Mouse (Mus musculus) heart, embryonic 11.5 days (tissue): ENCODE data around the gene Ubl7. TPM values are rescaled to one million over a fixed set of nuclear protein-coding genes. Genes with fewer than 3 reads are reported as not detected.

Source experiments
- ATAC-seq: fragments of 200-750 bp; cut with Nextera tagmentation; replicated peaks from 2 replicates; pipeline ENCODE4 v1.8.0; 2017; ENCODE audit warnings: moderate library complexity; ENCODE audit not compliant: insufficient number of reproducible peaks, low FRiP score, low TSS enrichment
- H3K27ac ChIP-seq: fragments of 300-500 bp; sonication (generic); 2 replicates; pipeline ENCODE4 v1.5.1; 2014; ENCODE audit warnings: mild to moderate bottlenecking, low read depth, low read length
- H3K27me3 ChIP-seq: fragments of 300-500 bp; sonication (generic); 2 replicates; pipeline ENCODE4 v1.6.1; 2014; ENCODE audit warnings: mild to moderate bottlenecking, low read length, mixed read lengths; ENCODE audit not compliant: control insufficient read depth, insufficient read depth
- H3K36me3 ChIP-seq: fragments of 300-500 bp; sonication (generic); 2 replicates; pipeline ENCODE4 v1.6.1; 2014; ENCODE audit warnings: mild to moderate bottlenecking, low read length, moderate library complexity, mixed read lengths; ENCODE audit not compliant: control insufficient read depth, insufficient read depth
- H3K4me1 ChIP-seq: fragments of 300-500 bp; sonication (generic); 2 replicates; pipeline ENCODE4 v1.6.1; 2014; ENCODE audit warnings: low read length; ENCODE audit not compliant: control insufficient read depth, insufficient read depth
- H3K4me2 ChIP-seq: fragments of 300-500 bp; sonication (generic); 2 replicates; pipeline ENCODE4 v1.6.1; 2014; ENCODE audit warnings: mild to moderate bottlenecking, moderate library complexity
- H3K4me3 ChIP-seq: fragments of 300-500 bp; sonication (generic); 2 replicates; pipeline ENCODE4 v1.5.1; 2014; ENCODE audit warnings: low read depth, low read length
- H3K9ac ChIP-seq: fragments of 300-500 bp; sonication (generic); 2 replicates; pipeline ENCODE4 v1.6.1; 2014; ENCODE audit warnings: mild to moderate bottlenecking, low read depth, low read length, moderate library complexity
- H3K9me3 ChIP-seq: fragments of 300-500 bp; sonication (generic); replicated peaks from 2 replicates; pipeline ENCODE4 v1.6.1; 2016; ENCODE audit warnings: low read length; ENCODE audit not compliant: control insufficient read depth
- WGBS: fragments of 180-500 bp; shearing (Covaris S2); extraction: QIAGEN DNeasy Blood & Tissue Kit; methylation state at CpG from one replicate; pipeline ENCODE4 v1.1.7; 2014; ENCODE audit not compliant: insufficient replicate concordance; 5-methylcytosine and 5-hydroxymethylcytosine counted together
- polyA plus RNA-seq: library from polyadenylated mRNA; unstranded; fragments of >200 nt; fragmentation: Nextera tagmentation; extraction: Ambion mirVana; gene quantifications from 2 replicates; pipeline ENCODE4 v1.2.1, GENCODE M21; 2014

Gene Ubl7
- polyA plus RNA-seq, 1 experiment from 2014 or later, result 106 TPM

GRCm38 (mm10) chr9:57978858-57979257 is 68.1 kb downstream of the Ubl7 start:
- H3K27ac ChIP-seq, result no peak overlapping the region
- ATAC-seq, result no peak
- H3K9ac ChIP-seq, result no peak overlapping the region
- no peaks in the 10 kb centered on the region for H3K4me1 ChIP-seq
- no peak overlapping the region for H3K4me3 ChIP-seq
- H3K4me2 ChIP-seq, result no peak overlapping the region
- 0 out of 2 replicates have a peak, but pooled peaks cover 5% of the 10 kb centered on the region for H3K27me3 ChIP-seq
- 35% methylated on average over 3 of the region's 3 CpGs for WGBS
- H3K9me3 ChIP-seq, result no peaks in the 10 kb centered on the region
- no peaks in the 10 kb centered on the region for H3K36me3 ChIP-seq

Other genes with a start within 250 kb of the Ubl7 start
- gene Cyp1a2, start 227.3 kb upstream of the Ubl7 start, polyA plus RNA-seq, result not detected in 2 replicates
- gene Cyp1a1, start 223.1 kb upstream of the Ubl7 start, polyA plus RNA-seq, result not detected in 2 replicates
- 14.3 and 15.5 TPM in 2 replicates for gene Edc3, start 202.4 kb upstream of the Ubl7 start, polyA plus RNA-seq
- 64.2 and 73.5 TPM in 2 replicates for gene Clk3, start 145.1 kb upstream of the Ubl7 start, polyA plus RNA-seq
- gene Arid3b, start 74.2 kb upstream of the Ubl7 start, polyA plus RNA-seq, result 28.0 and 31.7 TPM in 2 replicates
- 0.17 and 0.18 TPM in 2 replicates for gene Sema7a, start 29.1 kb downstream of the Ubl7 start, polyA plus RNA-seq
- not detected in 2 replicates for gene Cyp11a1, start 95.4 kb downstream of the Ubl7 start, polyA plus RNA-seq
- 3.4 and 4.0 TPM in 2 replicates for gene Stra6, start 152.8 kb downstream of the Ubl7 start, polyA plus RNA-seq
- 0.37 TPM in 1 of 2 replicates, not detected in the other for gene Ccdc33, start 207.8 kb downstream of the Ubl7 start, polyA plus RNA-seq